Mouse (Mus musculus) forebrain, embryonic 14.5 days (tissue): ENCODE measurements around the gene Iffo2. TPM values are rescaled to one million over a fixed set of nuclear protein-coding genes. Genes with fewer than 3 reads are reported as not detected.
A peak's percentile ranks its signal among the peaks of the same experiment; 100 is the strongest.
"Not testable (repeated sequence)": the region's sequence is repeated elsewhere in the genome, so short reads cannot be mapped to it uniquely, and the experiment has no call there.

Experiments
- ATAC-seq: fragments of 200-750 bp; cut with Nextera tagmentation; 2 replicates; pipeline ENCODE4 v1.8.0; 2017; ENCODE audit warnings: mild to moderate bottlenecking, moderate library complexity
- DNase-seq: peaks from one replicate; pipeline ENCODE4 v3.0.0-alpha.2; 2015; ENCODE audit warnings: low spot score
- H3K27ac ChIP-seq: fragments of 300-500 bp; sonication (generic); 2 replicates; pipeline ENCODE4 v1.5.1; 2014; ENCODE audit warnings: low read depth, mild to moderate bottlenecking, control low read depth, low read length, moderate library complexity
- H3K27me3 ChIP-seq: fragments of 300-500 bp; sonication (generic); replicated peaks from 2 replicates; pipeline ENCODE4 v1.6.1; 2014; ENCODE audit warnings: low read length, control low read depth, mixed read lengths; ENCODE audit not compliant: control insufficient read depth, insufficient read depth
- H3K36me3 ChIP-seq: fragments of 300-500 bp; sonication (generic); 2 replicates; pipeline ENCODE4 v1.6.1; 2014; ENCODE audit warnings: low read length, control low read depth; ENCODE audit not compliant: control insufficient read depth, insufficient read depth
- H3K4me1 ChIP-seq: fragments of 300-500 bp; sonication (generic); 2 replicates; pipeline ENCODE4 v1.6.1; 2014; ENCODE audit warnings: antibody characterized with exemption, low read length, control low read depth; ENCODE audit not compliant: control insufficient read depth, insufficient read depth
- H3K4me2 ChIP-seq: fragments of 300-500 bp; sonication (generic); 2 replicates; pipeline ENCODE4 v1.6.1; 2014; ENCODE audit warnings: mild to moderate bottlenecking, control low read depth, low read length
- H3K4me3 ChIP-seq: fragments of 300-500 bp; sonication (generic); 2 replicates; pipeline ENCODE4 v1.5.1; 2014; ENCODE audit warnings: low read depth, low read length, control low read depth
- H3K9ac ChIP-seq: fragments of 300-500 bp; sonication (generic); 2 replicates; pipeline ENCODE4 v1.6.1; 2014; ENCODE audit warnings: mild to moderate bottlenecking, low read length, control low read depth, moderate library complexity
- H3K9me3 ChIP-seq: fragments of 300-500 bp; sonication (generic); replicated peaks from 2 replicates; pipeline ENCODE4 v1.6.1; 2016; ENCODE audit warnings: low read length, control low read depth, mixed read lengths; ENCODE audit not compliant: control insufficient read depth
- WGBS: fragments of 180-500 bp; shearing (Covaris S2); extraction: QIAGEN DNeasy Blood & Tissue Kit; methylation state at CpG from one replicate; pipeline ENCODE4 v1.1.7; 2014; 5-methylcytosine and 5-hydroxymethylcytosine counted together
- polyA plus RNA-seq: library from polyadenylated mRNA; unstranded; fragments of >200 nt; fragmentation: Nextera tagmentation; extraction: Ambion mirVana; gene quantifications from 2 replicates; pipeline ENCODE4 v1.2.1, GENCODE M21; 2014

The Iffo2 gene
- 3.1 and 4.5 TPM in 2 replicates for polyA plus RNA-seq

DNA sequence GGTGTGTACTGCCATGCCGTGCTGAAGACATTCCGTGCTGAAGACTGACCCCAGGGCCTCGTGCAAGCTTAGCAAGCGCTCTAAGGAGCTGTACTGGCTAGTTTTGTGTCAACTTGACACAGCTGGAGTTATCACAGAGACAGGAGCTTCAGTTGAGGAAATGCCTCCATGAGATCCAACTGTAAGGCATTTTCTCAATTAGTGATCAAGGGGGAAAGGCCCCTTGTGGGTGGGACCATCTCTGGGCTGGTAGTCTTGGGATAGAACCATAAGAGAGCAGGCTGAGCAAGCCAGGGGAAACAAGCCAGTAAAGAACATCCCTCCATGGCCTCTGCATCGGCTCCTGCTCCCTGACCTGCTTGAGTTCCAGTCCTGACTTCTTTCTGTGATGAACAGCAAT lies at the start of gene Iffo2:
Iffo2 (plus strand) TSS at position 301 of the 400 bp plus-strand sequence.
- not testable (repeated sequence) for H3K9me3 ChIP-seq, H3K9ac ChIP-seq, H3K27ac ChIP-seq, H3K4me2 ChIP-seq, H3K36me3 ChIP-seq, H3K4me3 ChIP-seq, ATAC-seq, DNase-seq, H3K4me1 ChIP-seq, H3K27me3 ChIP-seq
- 84% methylated on average over 5 of the region's 5 CpGs for WGBS

DNA sequence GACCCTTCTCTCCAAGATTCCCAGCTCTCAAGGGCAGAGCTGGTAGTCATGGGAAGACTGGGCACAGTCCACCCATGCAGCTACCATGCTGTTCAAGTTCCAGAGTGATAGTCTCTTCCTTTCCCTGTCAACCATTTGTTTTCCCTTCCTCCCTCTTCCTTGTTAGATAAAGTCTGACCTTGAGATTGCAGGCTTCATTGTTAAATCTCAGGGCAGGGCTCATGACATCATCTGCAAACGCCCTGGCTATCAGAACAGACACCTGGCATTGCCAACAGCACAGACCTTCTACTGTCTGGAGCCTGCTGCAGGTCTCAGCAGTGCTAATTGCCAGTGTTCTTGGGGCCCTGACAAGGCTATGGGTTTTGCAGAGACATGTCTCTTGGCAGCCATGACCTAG lies 48.9 kb upstream of the Iffo2 start:
- Histone ChIP-seq H3K27ac (no peak overlapping the region), H3K4me3 (no peak overlapping the region), H3K9ac (no peak overlapping the region), H3K4me1 (peaks cover 3% of the 10 kb centered on the region; the same call in 1 of the 2 replicates), H3K4me2 (no peak overlapping the region), H3K9me3 (no peaks in the 10 kb centered on the region), H3K27me3 (no peaks in the 10 kb centered on the region), H3K36me3 (peaks cover 98% of the 10 kb centered on the region)
- ATAC-seq, result no peak
- no peak for DNase-seq
- 96% methylated on average over 1 of the region's 1 CpGs for WGBS

DNA sequence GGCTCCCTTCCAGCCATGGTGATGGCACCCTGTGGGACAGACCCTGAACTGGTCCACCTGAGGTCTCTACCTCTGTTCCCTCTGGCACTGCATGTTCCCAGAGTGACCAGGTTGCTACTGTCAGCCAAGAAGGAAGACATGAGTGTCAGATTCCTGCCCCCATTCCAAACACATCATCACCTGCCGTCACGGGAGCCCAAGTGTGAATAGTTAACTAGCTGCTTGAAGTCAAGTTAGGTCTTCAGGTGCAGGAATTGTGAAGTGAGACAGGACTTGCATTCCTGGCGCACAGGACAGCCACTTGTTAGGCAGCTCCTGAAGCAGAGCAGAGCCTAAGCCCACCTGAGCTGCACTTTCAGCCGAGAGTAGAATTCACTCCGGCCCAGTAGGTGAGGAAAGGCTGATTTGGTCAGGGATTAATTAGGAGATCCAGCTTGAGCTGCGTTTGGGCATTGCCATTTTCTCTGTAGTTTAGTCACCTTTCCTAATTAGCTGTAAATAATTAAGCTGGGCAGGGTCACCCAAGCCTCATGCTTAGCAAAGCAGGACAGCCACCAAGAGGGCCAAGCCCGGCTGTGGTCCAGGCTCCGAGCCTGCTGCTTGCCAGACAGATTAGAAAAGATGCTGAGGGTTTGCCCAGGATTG lies 46.8 kb upstream of the Iffo2 start:
- H3K9ac ChIP-seq, result no peak overlapping the region
- H3K27ac ChIP-seq, result no peak overlapping the region
- no peak for DNase-seq
- no peak overlapping the region for H3K4me3 ChIP-seq
- WGBS, result 79% methylated on average over 8 of the region's 8 CpGs
- ATAC-seq, result no peak
- H3K4me2 ChIP-seq, result no peak overlapping the region
- no peaks in the 10 kb centered on the region for H3K4me1 ChIP-seq
- no peaks in the 10 kb centered on the region for H3K9me3 ChIP-seq
- H3K27me3 ChIP-seq, result no peaks in the 10 kb centered on the region
- H3K36me3 ChIP-seq, result peaks cover 99% of the 10 kb centered on the region

DNA sequence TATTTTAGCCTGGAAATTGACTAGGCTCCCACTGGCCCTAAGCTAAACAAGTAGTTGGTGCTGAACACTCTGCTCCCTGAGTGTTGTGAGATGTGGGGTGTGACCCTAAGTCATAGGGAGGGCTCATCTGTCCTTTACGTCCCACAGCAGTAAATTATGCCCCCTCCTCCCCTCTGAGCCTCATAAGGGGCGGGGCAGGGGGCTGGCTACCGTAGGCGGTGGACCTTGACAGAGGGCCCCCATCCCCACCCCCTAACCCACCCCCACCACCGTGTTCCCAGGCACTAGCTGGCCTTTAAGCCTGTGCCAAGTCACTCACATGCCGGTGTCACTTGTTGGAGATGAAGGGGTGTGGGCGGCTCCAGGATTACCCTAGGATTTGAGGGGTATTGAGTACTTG lies 45.9 kb upstream of the Iffo2 start:
- DNase-seq (no peak), ATAC-seq (no peak)
- 87% methylated on average over 7 of the region's 7 CpGs for WGBS
- Histone ChIP-seq H3K9me3 (no peaks in the 10 kb centered on the region), H3K27ac (no peak overlapping the region), H3K4me1 (no peaks in the 10 kb centered on the region), H3K4me2 (no peak overlapping the region), H3K4me3 (no peak overlapping the region), H3K9ac (no peak overlapping the region), H3K36me3 (peaks cover 98% of the 10 kb centered on the region), H3K27me3 (no peaks in the 10 kb centered on the region)

DNA sequence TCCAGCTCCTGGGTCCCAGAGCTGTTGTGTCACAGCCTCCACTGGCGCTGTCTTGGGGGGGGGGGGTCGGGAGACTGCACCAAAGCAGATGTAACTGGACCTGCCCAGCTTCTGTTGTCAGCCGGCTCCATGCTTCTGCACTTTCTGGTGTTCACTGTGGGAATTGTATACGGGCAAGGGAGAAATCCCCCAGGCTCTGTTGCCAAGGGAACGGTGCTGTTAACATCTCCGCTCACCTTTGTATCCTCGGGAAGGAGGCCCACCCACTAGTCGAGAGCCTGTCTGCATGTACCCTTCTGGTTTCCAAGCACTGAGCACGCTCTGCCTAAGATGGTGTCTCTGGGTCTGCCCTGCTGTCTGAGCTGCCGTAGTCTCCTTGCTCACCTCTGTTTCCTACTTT lies 43.3 kb upstream of the Iffo2 start:
- Histone ChIP-seq H3K9ac (no peak overlapping the region), H3K9me3 (no peaks in the 10 kb centered on the region), H3K27me3 (no peaks in the 10 kb centered on the region), H3K4me1 (no peaks in the 10 kb centered on the region), H3K27ac (no peak overlapping the region), H3K36me3 (peaks cover 98% of the 10 kb centered on the region), H3K4me3 (no peak overlapping the region), H3K4me2 (no peak overlapping the region)
- WGBS, result 28% methylated on average over 10 of the region's 10 CpGs
- ATAC-seq (no peak), DNase-seq (peak; percentile 27)

DNA sequence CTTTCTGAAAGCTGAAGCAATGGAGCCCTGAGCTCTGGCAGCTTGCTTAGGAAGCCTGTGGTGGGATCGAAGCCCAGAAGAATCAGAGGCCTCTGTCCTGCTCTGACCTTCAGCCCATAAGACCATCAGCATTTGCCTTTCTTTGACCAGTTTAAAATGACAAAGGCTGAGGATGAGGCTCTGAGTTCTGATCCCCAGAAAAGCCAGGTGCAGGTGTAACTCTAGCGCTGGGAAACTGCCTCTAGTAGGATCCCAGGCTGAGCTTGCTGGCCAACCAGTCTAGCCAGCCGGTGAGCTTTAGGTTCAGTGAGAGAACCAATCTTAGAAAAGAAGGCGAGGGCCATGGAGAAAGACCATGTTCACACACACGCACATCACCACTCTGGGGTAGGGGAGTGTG lies 42.0 kb upstream of the Iffo2 start:
- H3K4me2 ChIP-seq, result no peak overlapping the region
- H3K4me3 ChIP-seq, result no peak overlapping the region
- WGBS, result 95% methylated on average over 5 of the region's 5 CpGs
- no peaks in the 10 kb centered on the region for H3K4me1 ChIP-seq
- H3K27me3 ChIP-seq, result no peaks in the 10 kb centered on the region
- ATAC-seq (no peak), DNase-seq (no peak)
- no peak overlapping the region for H3K9ac ChIP-seq
- H3K9me3 ChIP-seq, result no peaks in the 10 kb centered on the region
- no peak overlapping the region for H3K27ac ChIP-seq
- peaks cover 88% of the 10 kb centered on the region for H3K36me3 ChIP-seq

DNA sequence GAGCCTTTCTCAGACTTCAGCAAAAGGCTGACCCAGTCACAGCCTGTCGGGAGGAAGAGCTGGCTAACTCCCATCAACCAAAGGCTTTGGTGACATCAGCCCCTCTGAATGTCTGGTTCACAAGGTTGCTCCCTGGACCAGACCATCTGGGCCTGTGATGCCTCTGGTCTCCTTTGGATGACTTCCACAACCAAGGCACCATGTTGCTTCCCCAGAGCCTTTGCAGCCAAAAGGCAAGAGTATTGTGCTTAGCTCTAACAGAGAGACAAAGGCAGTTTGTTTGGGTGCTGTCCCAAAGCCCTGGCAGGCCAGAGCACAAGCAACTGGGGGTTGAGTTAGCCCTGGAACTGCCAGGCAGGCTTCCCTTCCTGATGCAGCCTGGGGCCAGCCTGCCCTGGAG lies 40.4 kb upstream of the Iffo2 start:
- H3K27ac ChIP-seq, result no peak overlapping the region
- H3K9ac ChIP-seq, result no peak overlapping the region
- WGBS, result 86% methylated on average over 1 of the region's 1 CpGs
- no peaks in the 10 kb centered on the region for H3K27me3 ChIP-seq
- ATAC-seq (no peak), DNase-seq (no peak)
- no peak overlapping the region for H3K4me3 ChIP-seq
- H3K36me3 ChIP-seq, result peaks cover 71% of the 10 kb centered on the region
- no peaks in the 10 kb centered on the region for H3K4me1 ChIP-seq
- H3K4me2 ChIP-seq, result no peak overlapping the region
- no peaks in the 10 kb centered on the region for H3K9me3 ChIP-seq

DNA sequence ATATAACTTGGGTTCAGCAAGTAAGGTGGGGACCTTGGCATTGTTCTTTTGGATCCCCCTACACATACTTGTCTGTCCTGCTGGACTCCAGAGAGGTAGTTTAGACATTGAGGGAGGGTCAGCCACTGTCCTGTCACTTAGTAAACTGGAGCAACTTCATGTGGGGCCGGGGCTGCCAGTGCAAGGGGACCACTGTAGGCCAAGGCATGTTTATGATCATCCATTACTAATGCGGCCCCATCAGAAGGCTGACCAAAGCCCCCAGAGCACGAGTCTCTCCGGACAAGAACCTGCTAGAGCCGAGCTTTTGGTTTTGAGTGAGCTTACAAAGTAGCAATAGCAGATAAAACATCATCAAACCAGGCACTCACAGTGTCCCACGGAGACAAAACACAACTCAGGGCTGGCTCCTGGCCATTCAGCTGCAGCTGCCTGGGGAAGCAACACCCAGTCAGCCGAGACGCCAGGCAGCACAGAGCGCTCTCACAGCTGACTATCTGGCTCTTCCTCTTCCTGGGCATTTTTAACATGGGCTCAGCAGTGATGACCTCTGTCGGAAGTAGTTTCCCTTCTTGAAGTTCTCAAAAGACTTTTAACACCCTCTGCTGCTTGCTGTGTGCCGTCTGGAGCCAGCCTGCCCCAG lies 39.8 kb upstream of the Iffo2 start:
- Histone ChIP-seq H3K4me3 (no peak overlapping the region), H3K4me2 (no peak overlapping the region), H3K27me3 (no peaks in the 10 kb centered on the region), H3K4me1 (no peaks in the 10 kb centered on the region), H3K9me3 (no peaks in the 10 kb centered on the region), H3K9ac (no peak overlapping the region), H3K27ac (no peak overlapping the region), H3K36me3 (peaks cover 65% of the 10 kb centered on the region)
- DNase-seq (no peak), ATAC-seq (no peak)
- WGBS, result 86% methylated on average over 11 of the region's 11 CpGs

DNA sequence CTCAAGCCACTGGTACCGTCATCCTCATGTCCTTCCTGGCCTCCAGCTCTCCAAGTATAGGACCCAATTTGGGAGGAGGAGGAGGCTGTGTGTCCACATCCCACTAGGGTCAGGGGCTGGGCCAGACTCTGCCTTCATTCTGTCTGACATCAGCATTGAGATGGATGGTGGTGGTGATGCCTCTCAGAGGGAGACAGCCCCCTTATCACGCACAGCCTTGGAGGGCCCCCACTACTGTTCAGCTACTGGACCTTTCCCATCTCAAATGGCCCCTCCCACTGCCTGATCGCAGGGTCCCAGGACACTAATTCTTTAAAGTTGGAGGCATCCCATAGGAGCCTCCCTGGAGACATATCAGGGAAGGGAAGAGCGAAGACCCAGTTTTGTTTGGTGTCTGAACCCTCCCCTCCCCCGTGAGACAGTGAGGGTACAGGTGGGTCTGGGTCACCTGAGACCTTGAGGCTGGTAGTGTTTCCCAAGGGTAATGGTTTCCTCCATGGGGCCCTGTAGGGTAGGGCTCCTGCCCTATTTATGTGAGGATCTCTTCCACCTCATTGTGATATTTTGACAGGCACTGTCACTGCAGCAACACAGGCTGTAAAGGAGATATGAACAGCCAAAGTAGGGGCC lies 38.7 kb upstream of the Iffo2 start:
- DNase-seq (no peak), ATAC-seq (no peak)
- H3K36me3 ChIP-seq, result peaks cover 54% of the 10 kb centered on the region

More for the DNA sequence above, 38.7 kb upstream of the Iffo2 start:
- H3K4me3 ChIP-seq, result no peak overlapping the region
- H3K27me3 ChIP-seq, result no peaks in the 10 kb centered on the region
- H3K9ac ChIP-seq, result no peak overlapping the region
- H3K4me2 ChIP-seq, result no peak overlapping the region
- no peaks in the 10 kb centered on the region for H3K4me1 ChIP-seq
- no peak overlapping the region for H3K27ac ChIP-seq
- H3K9me3 ChIP-seq, result no peaks in the 10 kb centered on the region
- WGBS, result 89% methylated on average over 5 of the region's 5 CpGs
